24 mouse cellular contexts compared by ENCODE assay signal in genomic region chr19:55378884-55379283, GRCm38 (mm10).
A peak's percentile ranks its signal among the peaks of the same experiment; 100 is the strongest.
DNase-seq lines count a peak whose midpoint lies in the region; ATAC-seq and TF ChIP-seq lines count a peak whose summit lies in the region.
"Had no signal": no experiment of that assay in that cellular context is flagged by ENCODE, and none has a peak within 500 bp of the region (broad histone marks: within the 10 kb centered on the region; RNA-seq: fewer than 3 reads in every experiment).

No protein-coding gene starts in this region.

- peak overlapping the region; percentile 18; the same call in 1 of the 2 replicates for H3K4me2 ChIP-seq in liver, embryonic 12.5 days
- no peak overlapping the region for H3K4me2 ChIP-seq in midbrain, embryonic 13.5 days (replicated peaks)
- no peak overlapping the region for H3K4me2 ChIP-seq in midbrain, postnatal 0 days (ENCODE audit: low read depth, low read length, poor library complexity, severe bottlenecking)
- no peak overlapping the region for H3K4me2 ChIP-seq in neural tube, embryonic 15.5 days
- H3K4me2 ChIP-seq: embryonic facial prominence, embryonic 13.5 days; forebrain, embryonic 12.5 days; heart, embryonic 13.5 days; hindbrain, embryonic 12.5 days had no signal

- H3K36me3 ChIP-seq in liver, embryonic 12.5 days: peaks cover 10% of the 10 kb centered on the region
- no peaks in the 10 kb centered on the region for H3K36me3 ChIP-seq in midbrain, embryonic 13.5 days
- no peaks in the 10 kb centered on the region for H3K36me3 ChIP-seq in midbrain, postnatal 0 days (ENCODE audit: insufficient read depth, low read length)
- no peaks in the 10 kb centered on the region for H3K36me3 ChIP-seq in neural tube, embryonic 15.5 days
- H3K36me3 ChIP-seq: embryonic facial prominence, embryonic 13.5 days; forebrain, embryonic 12.5 days; heart, embryonic 13.5 days; hindbrain, embryonic 12.5 days had no signal

- ATAC-seq in liver, embryonic 12.5 days: no peak
- ATAC-seq in megakaryocyte progenitor cell, adult 5-6 weeks (replicated peaks; ENCODE audit: poor library complexity): 0 out of 2 replicates have a peak, but pooled peaks have one; percentile 17
- ATAC-seq in midbrain, embryonic 13.5 days: no peak
- no peak for ATAC-seq in midbrain, postnatal 0 days (ENCODE audit: low FRiP score)
- no peak for ATAC-seq in neural tube, embryonic 15.5 days (ENCODE audit: low FRiP score)
- ATAC-seq: CD4-positive, CD25-positive, alpha-beta regulatory T cell, adult 4 months; forebrain, embryonic 16.5 days; hindbrain, embryonic 16.5 days had no signal

- DNase-seq in liver: no peak
- no peak for DNase-seq in midbrain, postnatal 0 days (ENCODE audit: low spot score)
- DNase-seq in gastrocnemius, adult 8-10 months (ENCODE audit: low spot score in 2 of 2): no peak
- DNase-seq in heart, postnatal 4 days: no peak
- DNase-seq: adrenal gland, adult 2 months; adrenal gland, postnatal 36 days; B cell, adult 2 months; cerebellum, adult 11 months; cerebellum, adult 8-10 months; cerebellum, postnatal 25 days; gastrocnemius, postnatal 25 days; heart, adult 11 months; heart, postnatal 36 days had no signal

- TF ChIP-seq CTCF in midbrain, postnatal 0 days (IDR thresholded peaks at IDR 0.05): no peak

- H3K9ac ChIP-seq in liver, embryonic 12.5 days: no peak overlapping the region
- H3K9ac ChIP-seq in midbrain, embryonic 13.5 days (replicated peaks): 0 out of 2 replicates have a peak overlapping the region, but pooled peaks have one; percentile 4
- no peak overlapping the region for H3K9ac ChIP-seq in midbrain, postnatal 0 days (replicated peaks; ENCODE audit: low read length, poor library complexity, severe bottlenecking)
- no peak overlapping the region for H3K9ac ChIP-seq in neural tube, embryonic 15.5 days (replicated peaks)
- H3K9ac ChIP-seq: embryonic facial prominence, embryonic 13.5 days; forebrain, embryonic 12.5 days; heart, embryonic 13.5 days; hindbrain, embryonic 12.5 days had no signal

- H3K4me3 ChIP-seq in liver, embryonic 12.5 days: no peak overlapping the region
- H3K4me3 ChIP-seq in midbrain, embryonic 13.5 days (replicated peaks): no peak overlapping the region
- no peak overlapping the region for H3K4me3 ChIP-seq in midbrain, postnatal 0 days (ENCODE audit: low read depth, low read length)
- no peak overlapping the region for H3K4me3 ChIP-seq in neural tube, embryonic 15.5 days (replicated peaks)
- H3K4me3 ChIP-seq: embryonic facial prominence, embryonic 13.5 days; forebrain, embryonic 12.5 days; heart, embryonic 13.5 days; hindbrain, embryonic 12.5 days had no signal

- peaks cover 14% of the 10 kb centered on the region for H3K4me1 ChIP-seq in liver, embryonic 12.5 days
- peaks cover 56% of the 10 kb centered on the region for H3K4me1 ChIP-seq in midbrain, embryonic 13.5 days (replicated peaks)
- peaks cover 6% of the 10 kb centered on the region for H3K4me1 ChIP-seq in midbrain, postnatal 0 days (ENCODE audit: insufficient read depth, low read length)
- H3K4me1 ChIP-seq in neural tube, embryonic 15.5 days: peaks cover 8% of the 10 kb centered on the region; the same call in 1 of the 2 replicates
- H3K4me1 ChIP-seq: heart, embryonic 13.5 days had no signal

- no peak overlapping the region for H3K27ac ChIP-seq in liver, embryonic 12.5 days
- peak overlapping the region; percentile 76 for H3K27ac ChIP-seq in midbrain, embryonic 13.5 days
- peak overlapping the region; percentile 51; the same call in 1 of the 2 replicates for H3K27ac ChIP-seq in midbrain, postnatal 0 days (ENCODE audit: low read depth, low read length)
- H3K27ac ChIP-seq in neural tube, embryonic 15.5 days (replicated peaks): no peak overlapping the region
- H3K27ac ChIP-seq: embryonic facial prominence, embryonic 13.5 days; forebrain, embryonic 12.5 days; heart, embryonic 13.5 days; hindbrain, embryonic 12.5 days had no signal

- 10% methylated on average over 2 of the region's 2 CpGs for WGBS in liver, embryonic 12.5 days (ENCODE audit: insufficient replicate concordance)
- WGBS in midbrain, embryonic 13.5 days: 51% methylated on average over 2 of the region's 2 CpGs
- 63% methylated on average over 2 of the region's 2 CpGs for WGBS in midbrain, postnatal 0 days
- WGBS in neural tube, embryonic 15.5 days: 65% methylated on average over 2 of the region's 2 CpGs

- no peaks in the 10 kb centered on the region for H3K27me3 ChIP-seq in liver, embryonic 12.5 days (replicated peaks)
- no peaks in the 10 kb centered on the region for H3K27me3 ChIP-seq in midbrain, embryonic 13.5 days
- no peaks in the 10 kb centered on the region for H3K27me3 ChIP-seq in midbrain, postnatal 0 days (ENCODE audit: insufficient read depth, low read length)
- 0 out of 2 replicates have a peak, but pooled peaks cover 7% of the 10 kb centered on the region for H3K27me3 ChIP-seq in neural tube, embryonic 15.5 days (replicated peaks)
- H3K27me3 ChIP-seq: embryonic facial prominence, embryonic 13.5 days; heart, embryonic 13.5 days; hindbrain, embryonic 12.5 days had no signal

- H3K9me3 ChIP-seq in liver, embryonic 12.5 days (replicated peaks): no peaks in the 10 kb centered on the region
- H3K9me3 ChIP-seq in midbrain, embryonic 13.5 days: no peaks in the 10 kb centered on the region
- no peaks in the 10 kb centered on the region for H3K9me3 ChIP-seq in midbrain, postnatal 0 days (ENCODE audit: low read length)
- H3K9me3 ChIP-seq in neural tube, embryonic 15.5 days (replicated peaks): no peaks in the 10 kb centered on the region
- H3K9me3 ChIP-seq: embryonic facial prominence, embryonic 13.5 days; forebrain, embryonic 12.5 days; heart, embryonic 13.5 days; hindbrain, embryonic 12.5 days had no signal

Comparison
In these comparisons a context has a peak if more than half of its experiments do, and no peak if none do; other contexts are left out.
1. H3K27ac ChIP-seq: peak in midbrain, embryonic 13.5 days (single experiment) and midbrain, postnatal 0 days (single experiment); none in liver, embryonic 12.5 days (single experiment) and neural tube, embryonic 15.5 days (single experiment).